Mouse (Mus musculus) cerebellum, postnatal 14 days (tissue): ENCODE measurements around the gene Slc25a30.

Experiments
- DNase-seq, 2 experiments: peaks; one replicate each; pipeline ENCODE4 v3.0.0; 2021; ENCODE audit warnings: mixed read lengths in 2 of 2

Slc25a30 gene

DNA sequence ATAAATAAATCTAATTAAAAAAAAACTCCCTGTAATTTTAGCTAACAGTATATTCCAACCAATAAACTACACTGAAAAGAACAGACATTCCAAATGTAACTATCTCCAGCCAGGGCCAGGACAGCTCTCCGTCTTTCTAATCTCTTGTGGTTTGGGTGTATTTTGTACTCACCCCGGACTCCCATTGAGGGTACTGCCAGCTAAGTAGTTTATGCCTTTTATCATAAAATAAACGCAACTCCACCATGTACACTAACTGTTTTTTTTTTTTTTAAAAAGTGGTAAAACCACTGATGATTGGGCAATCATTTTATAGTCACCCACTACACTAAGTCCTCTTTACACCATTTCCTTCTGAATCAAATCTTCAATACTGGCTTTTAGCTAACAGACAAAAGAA is 51.2 kb downstream of the Slc25a30 start:
- DNase-seq = no peak

DNA sequence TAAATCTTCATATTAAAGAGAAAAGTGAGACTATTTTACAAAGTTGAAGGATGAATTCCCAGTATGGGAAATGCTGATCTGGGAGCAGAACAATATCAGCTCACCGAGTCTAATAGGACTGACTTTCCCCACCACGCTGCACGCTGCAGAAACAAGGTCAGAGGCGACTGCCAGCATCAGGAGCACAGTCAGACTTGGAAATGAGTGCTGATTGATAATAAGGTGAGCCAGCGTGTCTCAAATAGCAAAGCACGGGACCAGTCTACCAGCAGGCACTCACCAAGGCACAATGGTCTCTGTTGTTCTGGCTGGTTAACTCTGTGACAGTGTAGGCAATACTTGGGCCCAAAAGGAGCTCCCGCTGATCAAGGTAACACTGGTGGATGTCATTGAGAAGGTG is 54.2 kb downstream of the Slc25a30 start:
- no peak for DNase-seq

- DNase-seq = no peak
Observed at GRCm38 (mm10) chr14:75731361-75731760, 55.5 kb downstream of the Slc25a30 start.

- DNase-seq = no peak
Observed at GRCm38 (mm10) chr14:75728111-75728510, 58.7 kb downstream of the Slc25a30 start.

DNA sequence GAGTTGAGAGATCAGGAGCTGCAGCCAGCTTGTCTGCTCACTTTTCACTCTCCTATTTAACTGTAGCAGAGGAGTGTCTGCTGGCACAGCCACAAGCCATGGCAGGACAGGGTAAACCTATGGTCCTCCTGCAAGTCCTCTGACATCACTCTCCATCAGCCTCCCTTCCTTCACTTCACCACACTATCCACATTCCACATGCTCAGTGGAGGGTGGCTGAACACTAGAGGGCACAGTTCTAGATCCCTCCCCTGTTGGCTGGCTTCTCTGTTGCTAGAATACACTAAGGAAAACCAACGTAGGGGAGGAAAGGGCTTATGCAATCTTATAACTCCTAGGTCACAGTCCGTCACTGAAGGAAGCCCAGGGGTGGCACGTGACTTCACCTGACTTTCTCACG is 59.8 kb downstream of the Slc25a30 start:
- peak in 1 of 2 experiments; percentile 27 for DNase-seq

DNA sequence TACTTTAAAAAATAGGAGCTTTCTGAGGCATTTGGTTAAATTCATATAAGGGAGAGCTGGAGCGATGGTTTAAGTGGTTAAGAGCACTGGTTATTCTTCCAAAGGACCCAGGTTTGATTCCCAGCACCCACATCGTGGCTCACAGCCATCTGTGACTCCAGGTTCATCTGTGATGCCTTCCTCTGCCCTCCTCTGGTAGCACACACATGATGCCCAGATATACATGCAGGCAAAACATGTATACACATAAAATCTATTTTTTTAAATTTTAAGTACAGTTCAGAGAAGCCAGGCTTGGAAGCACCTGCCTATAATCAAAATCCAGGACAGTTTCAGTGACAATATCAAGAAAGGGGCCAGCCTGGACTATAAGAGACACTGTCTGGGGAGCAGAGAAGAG is 64.0 kb downstream of the Slc25a30 start:
- no peak for DNase-seq

DNA sequence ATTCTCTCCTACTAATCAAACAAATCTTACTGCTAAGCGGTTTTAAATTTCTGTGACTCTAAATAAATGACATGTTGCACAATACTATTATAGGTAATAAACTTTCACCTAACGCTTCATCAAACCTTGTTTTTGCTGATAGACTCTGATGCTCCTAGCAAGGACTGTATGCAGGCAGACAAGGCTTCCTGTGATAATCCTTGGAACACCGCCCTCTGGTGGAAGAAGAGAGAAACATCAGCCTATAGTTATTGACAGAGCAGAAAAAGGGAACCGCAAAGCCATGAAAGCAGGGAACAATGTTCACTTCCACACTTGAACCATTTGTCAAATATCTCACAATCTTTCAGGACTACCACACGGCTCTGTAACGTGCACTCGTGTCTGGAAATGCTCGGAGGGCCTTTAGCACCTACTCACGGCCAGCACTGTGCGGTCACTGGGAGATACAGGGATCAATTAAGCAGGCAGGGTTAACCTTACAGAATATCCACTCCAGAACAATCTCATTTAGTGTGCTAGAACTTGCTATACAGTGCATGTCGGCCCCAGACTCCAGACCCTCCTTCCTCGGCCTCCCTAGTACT is 64.8 kb downstream of the Slc25a30 start:
- DNase-seq = peak; percentile 77 to 79

DNA sequence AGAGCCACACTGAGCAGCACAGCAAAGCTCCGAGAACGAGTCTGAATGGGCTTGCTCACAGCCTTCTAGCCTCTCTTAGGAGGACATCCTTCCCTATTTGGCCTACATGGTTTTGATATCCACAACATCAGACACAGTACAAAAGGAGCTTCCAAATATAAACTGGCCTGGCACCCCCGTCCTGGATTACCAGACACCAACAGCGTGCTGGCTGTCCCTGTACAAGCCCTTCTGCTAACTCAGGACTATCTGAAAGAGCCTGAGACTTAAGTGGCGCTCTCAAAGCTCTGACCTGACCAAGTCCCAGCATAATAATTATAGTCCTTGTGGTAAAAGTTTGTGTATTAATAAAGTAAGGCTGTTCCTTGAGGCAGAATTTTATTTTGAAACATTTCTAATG is 66.7 kb downstream of the Slc25a30 start:
- DNase-seq = no peak

DNA sequence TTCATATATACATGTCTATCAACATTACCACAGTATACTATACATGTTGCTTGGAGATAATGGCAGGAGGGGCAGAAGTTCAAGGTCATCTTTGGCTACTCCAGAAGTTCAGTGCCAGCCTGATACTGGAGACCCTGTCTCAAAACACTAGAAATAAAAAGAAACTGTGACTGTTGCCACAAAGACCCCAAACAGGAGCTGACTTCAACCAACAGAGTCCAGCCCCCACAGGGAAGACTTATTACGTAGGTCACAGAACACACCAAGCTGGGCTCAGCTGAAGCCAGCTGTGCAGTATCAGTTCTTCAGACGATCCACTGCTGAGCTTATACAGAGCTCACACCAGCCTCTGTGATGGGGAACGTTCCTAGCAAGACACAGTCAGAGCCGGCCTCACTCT is 70.4 kb downstream of the Slc25a30 start:
- DNase-seq = no peak

DNA sequence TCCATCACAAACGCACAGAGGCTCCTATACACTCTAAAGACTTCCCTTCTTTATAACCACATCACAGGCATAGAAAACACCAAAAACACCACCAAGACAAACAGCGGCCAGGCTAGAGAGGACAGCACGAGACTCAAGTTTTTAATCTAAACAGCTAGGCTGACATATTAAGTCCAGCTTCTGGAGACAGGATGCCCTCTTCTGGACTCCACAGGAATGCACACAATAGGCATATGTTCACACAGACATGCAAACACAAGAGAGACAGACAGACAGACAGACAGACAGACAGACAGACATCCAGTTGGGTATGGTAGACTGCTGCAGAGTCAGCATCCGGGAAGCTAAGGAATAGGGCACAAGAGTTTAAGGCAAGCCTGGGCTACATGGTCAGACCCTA is 73.2 kb downstream of the Slc25a30 start:
- DNase-seq = peak in 1 of 2 experiments; percentile 16

GRCm38 (mm10) chr14:75712687-75713086 is 74.2 kb downstream of the Slc25a30 start:
- DNase-seq = no peak

DNA sequence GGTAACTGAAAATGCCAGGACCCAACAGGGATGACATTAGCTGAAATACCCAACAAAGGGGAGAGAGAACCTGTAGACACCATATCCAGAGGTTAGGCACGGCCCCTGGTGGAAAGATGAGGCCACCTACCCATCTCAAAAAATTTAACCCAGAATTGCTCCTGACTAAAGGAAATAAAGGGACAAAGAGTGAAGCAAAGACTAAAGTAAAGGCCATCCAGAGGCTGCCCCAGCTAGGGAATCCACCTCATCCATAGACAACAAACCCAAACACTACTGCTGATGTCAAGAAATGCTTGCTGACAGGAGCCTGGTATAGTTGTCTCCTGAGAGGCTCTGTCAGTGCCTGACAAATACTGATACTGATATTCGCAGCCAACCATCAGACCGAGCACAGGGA is 75.1 kb downstream of the Slc25a30 start:
- no peak for DNase-seq
